Mouse (Mus musculus) CH12.LX (cell line): ENCODE data around the gene Gm47996. TPM values are rescaled to one million over a fixed set of nuclear protein-coding genes. Genes with fewer than 3 reads are reported as not detected.
A peak's percentile ranks its signal among the peaks of the same experiment; 100 is the strongest.

Experiments used
- DNase-seq: peaks from one replicate; pipeline ENCODE4 v3.0.0-alpha.2; 2013; ENCODE audit errors: extremely low read depth
- H3K27ac ChIP-seq: 2 replicates; pipeline ENCODE4 v1.5.1; 2012; ENCODE audit warnings: low read depth, mild to moderate bottlenecking, control low read depth, moderate library complexity; ENCODE audit not compliant: insufficient read depth
- H3K27me3 ChIP-seq: replicated peaks from 2 replicates; pipeline ENCODE3; 2012; ENCODE audit warnings: inconsistent platforms
- H3K36me3 ChIP-seq, 2 experiments: replicated peaks in 1 of 2; 2 replicates each; pipeline versions ENCODE3 to v1.6.1; 2012; ENCODE audit warnings: inconsistent platforms in 1 of 2, low read length in 1 of 2, mild to moderate bottlenecking in 1 of 2, mixed read lengths in 1 of 2, moderate library complexity in 1 of 2; ENCODE audit not compliant: control insufficient read depth in 1 of 2, insufficient read depth in 1 of 2
- H3K4me1 ChIP-seq, 2 experiments: 2 replicates each; pipeline ENCODE4 v1.6.1; 2012; ENCODE audit warnings: inconsistent platforms in 1 of 2, moderate library complexity in 1 of 2; ENCODE audit not compliant: insufficient read depth in 2 of 2, control insufficient read depth in 1 of 2
- H3K4me2 ChIP-seq: 2 replicates; pipeline ENCODE4 v1.6.1; 2012; ENCODE audit warnings: low read depth, mild to moderate bottlenecking, control low read depth; ENCODE audit not compliant: poor library complexity, insufficient read depth, severe bottlenecking
- H3K4me3 ChIP-seq, 3 experiments: fragments of 150-350 bp in 1 of 3; sonication (generic) in 1 of 3; replicated peaks in 1 of 3; 2 replicates each; pipeline versions ENCODE3 to v1.5.1; 2011 to 2012; ENCODE audit warnings: low read depth in 2 of 3, low read length in 2 of 3, mild to moderate bottlenecking in 2 of 3, moderate library complexity in 2 of 3, control low read depth in 1 of 3, improper control_type of control experiment in 1 of 3, inconsistent platforms in 1 of 3, mixed read lengths in 1 of 3; ENCODE audit not compliant: poor library complexity in 1 of 3
- H3K79me2 ChIP-seq: replicated peaks from 2 replicates; pipeline ENCODE4 v1.6.1; 2012; ENCODE audit warnings: mild to moderate bottlenecking, moderate library complexity; ENCODE audit not compliant: control insufficient read depth, poor library complexity, insufficient read depth, severe bottlenecking; ENCODE audit errors: extremely low read depth
- H3K9ac ChIP-seq: 2 replicates; pipeline ENCODE4 v1.6.1; 2012; ENCODE audit warnings: low read depth, mild to moderate bottlenecking, control low read depth, moderate library complexity; ENCODE audit not compliant: insufficient read depth
- H3K9me3 ChIP-seq: replicated peaks from 2 replicates; pipeline ENCODE3; 2012; ENCODE audit warnings: low read length, inconsistent platforms, mixed read lengths
- BHLHE40 ChIP-seq: IDR thresholded peaks from 2 replicates; pipeline ENCODE4 v1.6.1; 2011; ENCODE audit warnings: mild to moderate bottlenecking, low read depth, low read length, improper control_type of control experiment
- CHD1 ChIP-seq: IDR thresholded peaks from 2 replicates; pipeline ENCODE4 v1.6.1; 2012; ENCODE audit warnings: low read depth, low read length, improper control_type of control experiment, inconsistent platforms
- CHD2 ChIP-seq: IDR thresholded peaks from 2 replicates; pipeline ENCODE4 v1.6.1; 2011; ENCODE audit warnings: low read length, improper control_type of control experiment
- CTCF ChIP-seq, 2 experiments: IDR thresholded peaks in 1 of 2; conservative IDR thresholded peaks in 1 of 2; 2 replicates each; pipeline ENCODE4 v1.5.1; 2011 to 2012; ENCODE audit warnings: low read depth in 2 of 2, low read length in 2 of 2, improper control_type of control experiment in 1 of 2, inconsistent platforms in 1 of 2, mild to moderate bottlenecking in 1 of 2, moderate library complexity in 1 of 2
- ELF1 ChIP-seq: IDR thresholded peaks from 2 replicates; pipeline ENCODE4 v1.6.1; 2014; ENCODE audit warnings: low read depth, mild to moderate bottlenecking, inconsistent platforms, low read length, improper control_type of control experiment
- GABPA ChIP-seq: IDR thresholded peaks from 2 replicates; pipeline ENCODE4 v1.6.1; 2012; ENCODE audit warnings: low read depth, low read length, improper control_type of control experiment, inconsistent platforms; ENCODE audit not compliant: insufficient replicate concordance
- HCFC1 ChIP-seq: IDR thresholded peaks from 2 replicates; pipeline ENCODE4 v1.6.1; 2012; ENCODE audit warnings: low read depth, mild to moderate bottlenecking, inconsistent platforms, low read length, improper control_type of control experiment
- IRF4 ChIP-seq: IDR thresholded peaks from 2 replicates; pipeline ENCODE4 v1.6.1; 2014; ENCODE audit warnings: low read depth, mild to moderate bottlenecking, inconsistent platforms, low read length, improper control_type of control experiment
- KAT2A ChIP-seq: IDR thresholded peaks from 2 replicates; pipeline ENCODE4 v1.6.1; 2012; ENCODE audit warnings: low read length, improper control_type of control experiment, inconsistent platforms; ENCODE audit not compliant: insufficient replicate concordance
- MAX ChIP-seq: IDR thresholded peaks from 2 replicates; pipeline ENCODE4 v1.6.1; 2011; ENCODE audit warnings: low read length, improper control_type of control experiment
- MAZ ChIP-seq: IDR thresholded peaks from 2 replicates; pipeline ENCODE4 v1.6.1; 2012; ENCODE audit warnings: low read depth, mild to moderate bottlenecking, inconsistent platforms, low read length, improper control_type of control experiment, moderate library complexity
- MYC ChIP-seq: IDR thresholded peaks from 2 replicates; pipeline ENCODE4 v1.6.1; 2011; ENCODE audit warnings: low read depth, mild to moderate bottlenecking, improper control_type of control experiment, low read length
- NELFE ChIP-seq: IDR thresholded peaks from 2 replicates; pipeline ENCODE4 v1.6.1; 2011; ENCODE audit warnings: low read depth, low read length, improper control_type of control experiment
- PAX5 ChIP-seq: IDR thresholded peaks from 2 replicates; pipeline ENCODE4 v1.6.1; 2012; ENCODE audit warnings: low read length, inconsistent platforms, mixed read lengths
- POLR2A ChIP-seq: IDR thresholded peaks from 2 replicates; pipeline ENCODE4 v1.6.1; 2011; ENCODE audit warnings: low read depth, mild to moderate bottlenecking, improper control_type of control experiment, low read length
- RAD21 ChIP-seq: IDR thresholded peaks from 2 replicates; pipeline ENCODE4 v1.6.1; 2011; ENCODE audit warnings: low read depth, mild to moderate bottlenecking, low read length, improper control_type of control experiment, moderate library complexity
- RCOR1 ChIP-seq: conservative IDR thresholded peaks from 2 replicates; pipeline ENCODE4 v1.6.1; 2012; ENCODE audit warnings: low read depth, mild to moderate bottlenecking, inconsistent platforms, low read length, improper control_type of control experiment
- SIN3A ChIP-seq: IDR thresholded peaks from 2 replicates; pipeline ENCODE4 v1.6.1; 2012; ENCODE audit warnings: low read length, improper control_type of control experiment, inconsistent platforms
- SMC3 ChIP-seq: IDR thresholded peaks from 2 replicates; pipeline ENCODE4 v1.6.1; 2011; ENCODE audit warnings: low read depth, low read length, improper control_type of control experiment
- TCF12 ChIP-seq: IDR thresholded peaks from 2 replicates; pipeline ENCODE4 v1.6.1; 2014; ENCODE audit warnings: low read depth, mild to moderate bottlenecking, inconsistent platforms, low read length, improper control_type of control experiment
- UBTF ChIP-seq: IDR thresholded peaks from 2 replicates; pipeline ENCODE4 v1.6.1; 2012; ENCODE audit warnings: low read depth, mild to moderate bottlenecking, inconsistent platforms, low read length, improper control_type of control experiment, moderate library complexity
- USF1 ChIP-seq: IDR thresholded peaks from 2 replicates; pipeline ENCODE4 v1.6.1; 2014; ENCODE audit warnings: low read depth, mild to moderate bottlenecking, inconsistent platforms, low read length, improper control_type of control experiment
- ZC3H11A ChIP-seq: IDR thresholded peaks from 2 replicates; pipeline ENCODE4 v1.6.1; 2012; ENCODE audit warnings: low read depth, mild to moderate bottlenecking, inconsistent platforms, low read length, improper control_type of control experiment
- ZKSCAN1 ChIP-seq: IDR thresholded peaks from 2 replicates; pipeline ENCODE4 v1.6.1; 2012; ENCODE audit warnings: low read depth, inconsistent platforms, low read length, improper control_type of control experiment, borderline replicate concordance
- ZNF384 ChIP-seq: IDR thresholded peaks from 2 replicates; pipeline ENCODE4 v1.6.1; 2012; ENCODE audit warnings: low read depth, low read length, improper control_type of control experiment, inconsistent platforms
- dilution Hi-C: fragments of 300-500 bp; cut with MboI; formaldehyde crosslinking; loops from 2 replicates; pipeline ENCODE4 v1.14.3; 2020; ENCODE audit warnings: low sequenced_read_pairs; ENCODE audit not compliant: extremely low pct_unique_long_range_greater_than_20kb, extremely low pct_ligation_motif_present
- in situ Hi-C: fragments of 300-500 bp; cut with MboI; formaldehyde crosslinking; loops from 3 replicates; pipeline ENCODE4 v1.14.3; 2019; ENCODE audit warnings: low sequenced_read_pairs, low pct_ligation_motif_present, low pct_unique_long_range_greater_than_20kb, mixed read lengths
- polyA plus RNA-seq: library from polyadenylated mRNA; unstranded; fragments of >175 nt; gene quantifications from 2 replicates; pipeline ENCODE4 v1.2.1, GENCODE M21; 2012; ENCODE audit warnings: low read depth; ENCODE audit not compliant: insufficient read length
- total RNA-seq, 2 experiments: library from RNA; depleted of rRNA; stranded (reverse); fragments of 300-350 nt in 1 of 2; fragments of >200 nt in 1 of 2; gene quantifications; 2 replicates each; pipeline ENCODE4 v1.2.3; 2012 to 2014

Gene Gm47996
- total and polyA plus RNA-seq, 3 experiments, result not detected

- no peaks in the 10 kb centered on the region for H3K27me3 ChIP-seq
- TF ChIP-seq KAT2A (0 out of 2 replicates have a peak, but pooled peaks have one; percentile 34), RCOR1 (peak; percentile 9), NELFE (no peak; the same call in 1 of the 2 replicates), BHLHE40 (no peak), USF1 (no peak), CHD1 (0 out of 2 replicates have a peak, but pooled peaks have one; percentile 51), MAX (no peak; the same call in 1 of the 2 replicates), ZC3H11A (no peak), GABPA (no peak), RAD21 (no peak), SMC3 (no peak), UBTF (no peak), ELF1 (peak; percentile 43; the same call in 1 of the 2 replicates), ZKSCAN1 (no peak), MYC (0 out of 2 replicates have a peak, but pooled peaks have one; percentile 40), POLR2A (no peak), CTCF (conservative IDR thresholded peaks at IDR 0.05 in 1 of 2, IDR thresholded peaks at IDR 0.05 in 1 of 2; ENCODE audit: low read depth in 2 of 2, low read length in 2 of 2) (no peak), MAZ (0 out of 2 replicates have a peak, but pooled peaks have one; percentile 7), SIN3A (no peak), IRF4 (no peak; the same call in 1 of the 2 replicates), HCFC1 (no peak; the same call in 1 of the 2 replicates), ZNF384 (no peak), PAX5 (no peak), TCF12 (no peak), CHD2 (peak; percentile 50; the same call in 1 of the 2 replicates)
- TF ChIP-seq, all 38 proteins: peak for 7
- H3K4me2 ChIP-seq, result peak overlapping the region; percentile 53
- dilution Hi-C loops (no loop called here), in situ Hi-C loops (no loop called here)
- no peak overlapping the region for H3K27ac ChIP-seq
- peaks cover 0 to 26% of the 10 kb centered on the region in 2 experiments; a peak in 3 of 4 replicates for H3K4me1 ChIP-seq
- peak overlapping the region; percentile 21 to 41 (median 37) for H3K4me3 ChIP-seq
- DNase-seq, result no peak
- no peaks in the 10 kb centered on the region for H3K79me2 ChIP-seq
- no peaks in the 10 kb centered on the region for H3K9me3 ChIP-seq
- no peaks in the 10 kb centered on the region for H3K36me3 ChIP-seq
- peak overlapping the region; percentile 10 for H3K9ac ChIP-seq
These were observed 32.0 kb upstream of the Gm47996 start for GRCm38 (mm10) chr1:151177937-151178271.
